Mouse (Mus musculus) cerebellum, adult 2 months (tissue): ENCODE results near the gene Ctps2. TPM values are rescaled to one million over a fixed set of nuclear protein-coding genes. Genes with fewer than 3 reads are reported as not detected.
A peak's percentile ranks its signal among the peaks of the same experiment; 100 is the strongest.

Source experiments
- DNase-seq, 2 experiments: peaks; one replicate each; pipeline ENCODE4 v3.0.0; 2021
- H3K27ac ChIP-seq: fragments of 200-500 bp; 2 replicates; pipeline ENCODE4 v1.5.1; 2012; ENCODE audit warnings: low read length, control low read depth, inconsistent platforms; ENCODE audit not compliant: insufficient read depth
- H3K27me3 ChIP-seq: fragments of 200-500 bp; 2 replicates; pipeline ENCODE4 v1.6.1; 2012; ENCODE audit warnings: inconsistent platforms, mild to moderate bottlenecking, low read length, moderate library complexity; ENCODE audit not compliant: control insufficient read depth, insufficient read depth
- H3K4me1 ChIP-seq: fragments of 200-500 bp; 2 replicates; pipeline ENCODE4 v1.6.1; 2011; ENCODE audit warnings: low read length; ENCODE audit not compliant: control insufficient read depth, insufficient read depth
- H3K4me3 ChIP-seq: fragments of 200-500 bp; replicated peaks from 2 replicates; pipeline ENCODE3; 2011; ENCODE audit warnings: mild to moderate bottlenecking, low read depth, low read length, control low read depth; ENCODE audit not compliant: insufficient read depth
- CTCF ChIP-seq: fragments of 200-500 bp; IDR thresholded peaks from 2 replicates; pipeline ENCODE4 v1.5.1; 2011; ENCODE audit warnings: low read depth, mild to moderate bottlenecking, control low read depth, low read length, moderate library complexity, borderline replicate concordance; ENCODE audit not compliant: insufficient read depth
- POLR2A ChIP-seq: fragments of 200-500 bp; IDR thresholded peaks from 2 replicates; pipeline ENCODE4 v1.6.1; 2011; ENCODE audit warnings: low read length, control low read depth, borderline replicate concordance; ENCODE audit not compliant: insufficient read depth
- WGBS: fragments of 180-500 bp; shearing (Covaris S2); methylation state at CpG from one replicate; pipeline ENCODE4 v1.1.7; 2018; 5-methylcytosine and 5-hydroxymethylcytosine counted together
- polyA plus RNA-seq: library from polyadenylated mRNA; depleted of rRNA; stranded (reverse); fragments of >200 nt; gene quantifications from 2 replicates; pipeline ENCODE4 v1.2.3, GENCODE M21; 2012

Gene Ctps2
- polyA plus RNA-seq, 1 experiment, result 90.7 TPM

DNA sequence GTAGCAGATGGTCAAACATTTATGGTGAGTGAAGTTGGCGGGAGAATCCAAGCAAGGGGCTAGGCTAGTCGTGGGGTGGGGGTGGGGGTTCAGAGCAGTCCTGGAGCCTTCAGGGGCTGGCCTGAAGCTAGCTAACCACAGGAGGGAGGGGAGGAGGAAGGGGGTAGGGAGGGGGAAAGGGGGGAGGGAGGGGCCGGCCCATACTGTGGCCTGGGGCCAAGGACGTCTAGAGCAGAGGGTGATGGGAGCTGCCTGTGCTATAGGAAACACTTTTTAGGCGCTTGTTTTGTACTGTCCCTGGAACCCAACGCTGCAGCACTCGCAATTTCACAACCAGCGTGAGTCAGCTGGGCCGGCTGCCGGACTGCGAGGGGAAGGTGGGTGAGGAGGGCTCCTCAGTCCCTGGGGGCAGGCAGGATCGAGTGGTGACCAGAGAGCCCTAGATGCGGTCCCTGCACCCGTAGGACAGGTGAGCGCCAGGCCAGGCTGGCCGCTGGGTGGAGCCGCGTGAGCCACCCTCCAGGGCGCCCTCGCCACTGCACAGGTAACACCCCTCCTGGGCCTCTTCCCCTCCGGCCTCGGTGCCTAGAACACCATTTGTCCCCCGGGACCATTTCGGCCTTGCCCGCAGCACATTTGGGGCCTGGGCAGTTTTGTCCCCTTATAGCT lies 467 bp downstream of the Ctps2 start:
- Histone ChIP-seq H3K4me3 (peak overlapping the region; percentile 78), H3K27ac (peak overlapping the region; percentile 81), H3K27me3 (no peaks in the 10 kb centered on the region), H3K4me1 (no peaks in the 10 kb centered on the region; the same call in 1 of the 2 replicates)
- TF ChIP-seq CTCF (no peak), POLR2A (no peak)
- 8% methylated on average over 25 of the region's 25 CpGs for WGBS
- DNase-seq, result peak; percentile 52 to 65

- no peak for TF ChIP-seq CTCF
- TF ChIP-seq POLR2A, result no peak
- peak; percentile 38 to 59 for DNase-seq
- Histone ChIP-seq H3K4me1 (no peaks in the 10 kb centered on the region; the same call in 1 of the 2 replicates), H3K27me3 (no peaks in the 10 kb centered on the region), H3K27ac (peak overlapping the region; percentile 81), H3K4me3 (peak overlapping the region; percentile 78)
- 6% methylated on average over 29 of the region's 29 CpGs for WGBS
These were observed 1.1 kb downstream of the Ctps2 start for GRCm38 (mm10) chrX:162902040-162902734.

DNA sequence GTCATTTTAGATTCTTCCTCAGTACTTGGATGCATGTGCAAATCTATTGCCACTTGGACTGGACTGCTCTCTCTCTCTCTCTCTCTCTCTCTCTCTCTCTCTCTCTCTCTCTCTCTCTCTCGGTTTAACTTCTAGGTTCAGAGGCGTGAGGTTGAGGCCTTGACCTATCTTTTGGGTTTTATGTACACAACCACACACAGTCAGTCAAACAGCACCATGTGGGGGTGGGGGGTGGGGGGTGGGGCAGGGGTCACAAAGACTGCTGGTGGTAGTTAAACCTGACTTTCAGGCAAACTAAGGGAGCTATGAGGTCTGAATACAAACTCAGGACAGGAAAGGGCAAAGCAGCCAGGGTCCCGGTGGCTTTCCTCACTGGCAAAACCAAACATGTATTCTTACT lies 6.5 kb downstream of the Ctps2 start:
- no peak overlapping the region for H3K4me3 ChIP-seq
- H3K4me1 ChIP-seq, result no peaks in the 10 kb centered on the region
- WGBS, result 90% methylated on average over 3 of the region's 3 CpGs
- no peak overlapping the region for H3K27ac ChIP-seq
- TF ChIP-seq POLR2A, result no peak
- no peak for TF ChIP-seq CTCF
- no peaks in the 10 kb centered on the region for H3K27me3 ChIP-seq
- DNase-seq, result no peak

DNA sequence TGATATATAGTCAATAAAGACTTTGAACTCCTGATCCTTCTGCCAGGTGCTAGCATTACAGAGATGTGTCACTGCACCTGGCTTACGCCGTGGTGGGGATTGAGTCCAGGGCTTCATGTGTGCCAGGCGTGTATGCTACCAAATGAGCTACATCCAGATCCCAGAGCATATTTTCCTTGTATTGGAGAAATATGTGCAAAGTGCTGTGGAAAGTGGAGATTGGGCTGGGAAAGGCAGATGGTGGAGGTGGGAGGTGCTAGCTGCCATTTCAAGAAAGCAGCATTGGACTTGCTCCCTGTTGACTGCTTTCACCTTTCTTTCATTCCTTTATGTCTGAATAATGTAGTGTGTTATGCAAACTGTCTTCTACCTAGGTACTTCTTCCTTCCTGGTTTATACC lies 12.6 kb downstream of the Ctps2 start:
- no peak for DNase-seq
- Histone ChIP-seq H3K27ac (no peak overlapping the region), H3K27me3 (no peaks in the 10 kb centered on the region), H3K4me3 (no peak overlapping the region), H3K4me1 (no peaks in the 10 kb centered on the region)
- 91% methylated on average over 3 of the region's 3 CpGs for WGBS
- TF ChIP-seq POLR2A (no peak), CTCF (no peak)

DNA sequence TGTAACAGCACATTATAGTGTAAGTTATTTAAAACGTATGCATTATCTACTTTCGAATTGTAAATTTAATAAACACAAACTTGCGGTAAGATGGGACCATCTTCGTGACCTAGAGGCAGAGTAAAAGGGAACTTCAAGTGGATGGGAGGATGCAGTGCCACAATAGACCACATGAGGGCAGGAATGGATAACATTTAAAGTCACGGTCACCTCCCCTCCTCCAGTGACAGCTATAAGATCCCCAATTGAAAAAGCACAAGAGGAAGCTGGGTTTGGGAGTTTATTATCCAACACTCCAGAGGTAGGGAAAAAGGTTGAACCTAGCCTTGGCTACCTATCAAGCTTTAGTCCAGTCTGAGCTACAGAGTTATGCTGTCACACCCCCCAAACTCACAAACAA lies 14.7 kb downstream of the Ctps2 start:
- H3K4me3 ChIP-seq, result no peak overlapping the region
- peak; percentile 32 to 51 for DNase-seq

GRCm38 (mm10) chrX:162921487-162922125 lies 20.6 kb downstream of the Ctps2 start:
- H3K27ac ChIP-seq, result no peak overlapping the region
- 80% methylated on average over 8 of the region's 8 CpGs for WGBS
- no peaks in the 10 kb centered on the region for H3K27me3 ChIP-seq
- DNase-seq, result no peak
- TF ChIP-seq POLR2A (no peak), CTCF (no peak)
- H3K4me1 ChIP-seq, result no peaks in the 10 kb centered on the region
- H3K4me3 ChIP-seq, result no peak overlapping the region

More for the DNA sequence above, 14.7 kb downstream of the Ctps2 start:
- Histone ChIP-seq H3K27me3 (no peaks in the 10 kb centered on the region), H3K27ac (no peak overlapping the region), H3K4me1 (no peaks in the 10 kb centered on the region)
- TF ChIP-seq POLR2A, result no peak
- TF ChIP-seq CTCF, result peak; percentile 62; the same call in 1 of the 2 replicates
- WGBS, result 22% methylated on average over 5 of the region's 5 CpGs

DNA sequence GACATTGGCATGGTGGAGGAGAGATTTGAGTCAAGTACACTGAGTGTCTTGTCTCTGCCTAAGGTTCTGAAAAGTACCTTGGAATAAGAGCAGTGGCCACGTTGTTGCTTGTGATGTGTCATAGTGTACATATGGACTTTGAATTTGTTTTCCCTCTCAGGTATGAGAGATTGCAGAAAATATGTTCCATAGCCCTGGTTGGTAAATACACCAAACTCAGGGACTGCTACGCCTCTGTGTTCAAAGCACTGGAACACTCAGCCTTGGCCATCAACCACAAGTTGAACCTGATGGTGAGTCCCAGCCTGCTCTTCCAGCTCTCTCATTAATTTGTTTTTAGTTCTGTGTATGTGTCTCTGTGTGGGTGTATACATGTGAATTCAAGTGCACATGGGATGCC lies 30.4 kb downstream of the Ctps2 start:
- H3K4me3 ChIP-seq, result no peak overlapping the region
- DNase-seq, result no peak
- no peaks in the 10 kb centered on the region for H3K27me3 ChIP-seq
- TF ChIP-seq POLR2A (no peak), CTCF (no peak)
- no peaks in the 10 kb centered on the region for H3K4me1 ChIP-seq
- WGBS, result 96% methylated on average over 2 of the region's 2 CpGs
- no peak overlapping the region for H3K27ac ChIP-seq
